Mouse (Mus musculus) A20 (cell line): ENCODE data around the gene 2410137M14Rik.

Source experiments
- DNase-seq: peaks from one replicate; pipeline ENCODE4 v3.0.0-alpha.2; 2011; ENCODE audit warnings: low read depth, low spot score

The 2410137M14Rik gene

DNA sequence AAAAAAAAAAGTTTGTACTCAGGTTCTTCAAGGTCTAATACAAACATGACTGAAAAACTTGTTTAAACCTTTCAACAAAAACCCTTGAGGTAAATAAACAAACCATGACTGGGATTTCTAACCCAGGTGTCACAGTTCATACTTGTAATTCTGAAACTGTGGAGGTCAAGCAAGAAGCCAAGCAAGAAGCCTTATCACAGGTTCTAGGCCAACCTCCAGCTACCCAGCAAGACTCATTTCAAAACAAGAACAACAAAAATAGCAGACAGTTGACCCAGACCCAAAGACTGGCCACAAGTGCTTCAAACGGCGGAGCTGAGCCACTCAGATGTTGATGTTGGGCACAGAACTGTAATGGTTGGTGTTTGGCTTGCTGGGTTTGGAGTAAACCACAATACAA, 13.5 kb upstream of the 2410137M14Rik start:
- DNase-seq: peak; percentile 86

DNA sequence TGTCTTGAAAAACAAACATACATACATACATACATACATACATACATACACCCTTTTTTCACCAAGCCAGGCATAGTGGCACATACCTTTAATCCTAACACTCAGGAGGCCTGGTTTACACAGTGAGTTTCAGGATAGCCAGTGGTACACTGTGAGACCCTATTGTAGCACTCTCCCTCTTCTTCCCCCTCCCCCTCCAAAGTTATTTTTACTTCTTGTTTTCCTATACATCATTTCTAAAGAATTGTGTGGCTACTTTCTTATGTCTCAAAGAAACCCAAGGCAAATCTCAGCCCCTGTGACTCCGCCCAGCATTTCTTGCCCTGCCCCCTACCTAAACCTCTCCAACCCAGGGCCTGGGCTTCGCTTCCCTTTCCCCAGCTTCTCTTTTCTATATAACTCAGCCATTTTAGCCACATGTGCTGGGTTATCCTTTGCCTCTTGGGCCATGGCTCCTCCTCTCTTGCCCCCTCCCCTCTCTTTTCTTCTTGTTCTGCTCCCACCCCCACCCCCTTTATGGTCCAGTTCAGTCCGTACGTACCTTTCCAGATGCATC, 12.8 kb upstream of the 2410137M14Rik start:
- DNase-seq: peak; percentile 90

DNA sequence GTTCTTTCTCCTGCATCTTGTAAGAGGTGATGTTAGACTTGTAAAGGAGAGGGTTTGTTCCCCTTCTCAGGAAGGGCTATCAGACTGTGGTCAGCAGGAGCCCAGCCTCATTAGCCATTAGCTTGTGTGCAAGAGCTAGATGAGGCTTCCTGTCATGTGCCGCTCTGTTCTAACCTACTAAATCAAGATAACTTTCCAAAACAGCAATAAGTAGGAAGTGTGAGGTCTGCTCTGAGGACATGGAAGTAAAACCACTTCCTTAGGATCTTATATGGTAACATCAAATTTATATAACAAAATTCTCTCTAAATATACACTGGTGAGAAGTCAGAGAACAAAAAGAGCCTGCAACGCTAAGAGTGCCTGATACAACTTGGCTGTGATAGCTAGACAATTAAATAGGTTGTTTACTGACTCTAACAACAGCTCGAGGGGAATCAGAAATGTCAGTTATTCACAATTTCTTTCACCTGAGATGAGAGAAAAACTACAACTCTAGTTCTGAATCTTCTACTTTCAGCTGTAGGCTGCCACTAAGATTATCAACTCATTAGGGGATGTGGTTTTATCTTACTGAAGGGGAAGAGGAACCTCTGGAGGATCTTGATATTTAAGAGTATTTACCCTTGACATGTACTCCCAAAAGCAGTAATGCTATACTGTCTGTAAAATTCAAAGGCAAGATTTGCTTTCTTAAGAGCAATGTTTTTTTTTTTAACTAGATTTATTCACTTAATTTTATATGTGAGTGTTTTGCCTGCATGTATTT, 11.5 kb upstream of the 2410137M14Rik start:
- DNase-seq: peak; percentile 54

- peak; percentile 29 for DNase-seq
Measured at GRCm38 (mm10) chr17:36990630-36991029, 9.6 kb upstream of the 2410137M14Rik start.

GRCm38 (mm10) chr17:36989437-36989836, 8.4 kb upstream of the 2410137M14Rik start, which contains the start of gene H2-M5:
Gene H2-M5, minus strand, starts transcription at chr17:36989537.
- no peak for DNase-seq

- no peak for DNase-seq
Measured at GRCm38 (mm10) chr17:36988475-36988874, 7.4 kb upstream of the 2410137M14Rik start.

- DNase-seq: no peak
Measured at GRCm38 (mm10) chr17:36982253-36983155, 1.5 kb upstream of the 2410137M14Rik start.

DNA sequence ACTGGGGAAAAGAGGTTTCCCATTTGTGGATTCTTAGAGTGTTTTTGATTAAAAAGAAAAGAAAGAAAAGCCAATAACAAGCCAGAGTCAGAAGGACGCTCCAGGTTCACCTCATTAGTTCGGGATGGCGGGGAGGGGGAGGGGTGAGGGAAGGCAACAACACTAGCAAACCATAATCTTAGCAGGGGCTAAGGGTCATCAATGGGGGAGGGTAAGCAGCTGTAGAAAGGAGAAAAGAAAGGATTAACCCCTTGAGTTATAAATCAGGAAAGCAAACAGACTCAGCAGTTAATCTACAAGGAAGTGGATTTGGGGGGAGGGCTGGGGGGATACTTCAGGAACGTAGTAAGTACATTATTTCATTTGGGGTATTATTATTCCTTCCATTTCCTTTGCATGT, 808 bp upstream of the 2410137M14Rik start:
- DNase-seq: no peak

DNA sequence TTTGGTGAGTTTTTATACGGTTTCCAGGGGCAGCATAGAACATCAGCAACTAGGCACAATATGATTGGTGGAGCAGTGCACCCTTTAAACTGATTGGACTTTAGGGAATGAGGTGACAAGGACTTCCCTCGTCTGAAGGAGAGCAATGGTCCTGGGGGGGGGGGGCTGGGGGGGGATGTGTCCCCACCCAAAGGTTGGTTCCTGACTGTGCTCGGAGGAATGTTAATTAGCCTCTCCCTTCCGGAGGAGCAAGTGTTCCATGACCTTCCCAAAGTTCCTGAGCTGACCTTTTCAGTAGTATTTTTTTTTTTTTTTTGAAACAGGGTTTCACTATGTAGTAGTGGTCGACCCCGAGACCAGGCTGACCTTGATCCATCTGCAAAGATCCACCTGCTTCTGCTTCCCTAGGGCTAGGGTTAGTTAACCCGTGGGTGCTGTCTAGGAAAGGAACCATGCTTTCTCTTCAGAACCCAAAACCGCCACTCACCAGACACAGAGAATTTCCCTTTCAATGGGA, 7.7 kb downstream of the 2410137M14Rik start:
- DNase-seq: no peak

GRCm38 (mm10) chr17:36972791-36973190, 8.2 kb downstream of the 2410137M14Rik start:
- DNase-seq: no peak

DNA sequence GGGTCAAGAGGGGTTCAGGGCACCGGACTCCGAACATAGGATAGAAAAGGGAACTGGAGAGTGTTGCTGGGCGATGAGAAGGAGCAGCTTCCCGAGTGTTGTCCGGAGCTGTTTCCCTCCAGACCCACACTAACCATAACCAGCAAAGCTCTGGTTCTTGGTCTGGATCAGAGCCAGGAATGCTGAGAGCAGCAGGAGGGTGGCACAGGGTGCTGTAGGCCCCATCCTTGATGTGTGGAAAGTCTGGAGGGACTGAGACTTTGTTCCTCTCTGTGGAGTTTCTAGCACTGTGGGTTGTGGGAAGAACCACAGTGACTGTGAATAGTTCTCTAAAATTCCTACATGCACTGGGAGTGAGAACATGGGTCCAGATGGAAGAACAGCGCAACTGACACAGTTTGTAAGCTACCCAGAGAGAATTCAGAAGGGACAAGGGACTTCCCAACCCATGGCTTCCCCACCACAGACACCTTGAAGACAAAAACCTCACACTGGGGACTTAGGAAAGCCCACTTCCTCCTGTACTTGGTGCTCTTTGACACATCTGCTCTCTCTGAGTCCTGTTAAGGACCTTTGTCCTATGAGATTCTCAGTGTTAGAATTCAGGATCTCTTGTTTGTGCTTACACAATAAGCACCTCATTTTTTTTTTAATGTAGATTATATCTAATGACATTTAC, 9.7 kb downstream of the 2410137M14Rik start:
- peak; percentile 22 for DNase-seq

GRCm38 (mm10) chr17:36970316-36970890, 10.6 kb downstream of the 2410137M14Rik start:
- no peak for DNase-seq

GRCm38 (mm10) chr17:36966875-36967274, 14.2 kb downstream of the 2410137M14Rik start:
- peak; percentile 15 for DNase-seq

GRCm38 (mm10) chr17:36961125-36961524, 19.9 kb downstream of the 2410137M14Rik start:
- DNase-seq: no peak

DNA sequence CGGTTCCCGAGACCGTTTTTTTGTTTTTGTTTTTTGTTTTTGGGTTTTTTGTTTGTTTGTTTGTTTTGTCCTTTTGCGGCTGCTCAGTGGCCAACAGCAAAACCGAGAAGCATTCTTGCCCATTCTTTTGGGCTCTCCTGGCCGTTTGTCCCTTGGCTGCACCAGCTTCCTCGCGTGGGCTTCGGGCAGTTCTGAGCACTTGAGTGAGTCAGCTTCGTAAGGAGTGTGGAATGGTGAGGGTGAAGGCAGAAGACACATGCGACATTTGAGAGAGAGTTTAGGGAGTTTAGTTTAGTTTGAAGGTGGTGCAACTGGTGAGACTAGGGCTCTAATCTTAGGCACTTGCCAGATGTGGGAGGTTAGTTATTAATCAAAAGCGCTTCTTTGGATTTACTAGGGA, 22.2 kb downstream of the 2410137M14Rik start:
- no peak for DNase-seq

DNA sequence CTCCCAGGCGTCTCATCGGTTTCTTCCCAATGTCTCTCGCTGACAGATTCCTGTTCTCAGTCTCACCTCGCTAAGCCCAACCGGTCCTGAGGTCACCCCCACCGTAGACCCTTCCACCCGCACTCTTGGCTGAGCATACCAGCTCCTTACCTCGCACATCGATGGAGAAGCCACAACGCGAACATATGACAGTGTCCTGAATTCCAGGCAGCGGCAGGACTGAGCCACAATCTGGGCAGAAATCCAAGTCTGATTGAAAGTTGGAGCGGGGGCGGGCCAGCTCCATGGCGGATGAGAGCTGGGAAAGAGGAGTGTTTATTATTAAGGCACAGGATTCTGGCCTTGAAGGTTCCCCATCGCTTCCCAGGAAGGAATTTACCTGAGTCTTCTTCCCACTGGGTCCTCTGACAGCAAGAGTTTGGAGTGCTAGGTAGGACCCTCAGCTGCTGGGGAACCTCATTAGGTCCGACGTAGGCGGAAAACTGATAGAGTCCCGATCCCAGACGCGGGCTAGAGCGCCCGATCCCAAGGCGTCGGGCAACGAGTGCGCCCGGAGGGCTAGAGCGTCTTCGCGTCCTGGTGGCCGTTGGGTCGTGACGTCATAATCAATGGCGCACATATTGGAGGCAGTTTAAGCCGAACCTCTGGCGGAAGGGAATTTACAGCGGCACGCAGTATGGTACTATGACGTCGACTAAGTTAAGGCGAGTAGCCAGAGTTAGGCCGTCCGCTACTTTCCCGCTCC, 22.9 kb downstream of the 2410137M14Rik start, which contains the start of the genes Znrd1 and Znrd1as:
Znrd1 (minus strand) TSS at position 561 of the 745 bp plus-strand sequence.
Znrd1as (plus strand) TSS at position 594 of the 745 bp plus-strand sequence.
- peak; percentile 96 for DNase-seq

DNA sequence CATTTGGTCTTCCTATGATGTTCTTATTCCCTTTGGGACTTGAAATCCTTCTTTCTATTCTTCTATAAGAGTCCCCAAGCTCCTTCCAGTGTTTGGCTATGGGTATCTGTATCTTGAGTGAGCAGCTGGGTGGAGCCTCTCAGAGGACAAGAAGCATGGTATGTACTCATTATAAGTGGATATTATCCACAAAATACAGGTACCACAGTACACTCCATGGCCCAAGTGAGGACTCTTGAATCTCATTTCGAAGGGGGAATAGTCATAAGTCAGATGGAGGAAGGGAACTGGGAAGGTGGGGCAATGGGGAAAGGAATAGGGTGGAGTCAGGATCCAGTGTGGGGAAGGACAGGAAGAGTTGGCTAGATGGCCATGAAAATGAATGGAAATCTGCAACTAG, 28.0 kb downstream of the 2410137M14Rik start:
- DNase-seq: no peak

GRCm38 (mm10) chr17:36952631-36953030, 28.4 kb downstream of the 2410137M14Rik start:
- no peak for DNase-seq

DNA sequence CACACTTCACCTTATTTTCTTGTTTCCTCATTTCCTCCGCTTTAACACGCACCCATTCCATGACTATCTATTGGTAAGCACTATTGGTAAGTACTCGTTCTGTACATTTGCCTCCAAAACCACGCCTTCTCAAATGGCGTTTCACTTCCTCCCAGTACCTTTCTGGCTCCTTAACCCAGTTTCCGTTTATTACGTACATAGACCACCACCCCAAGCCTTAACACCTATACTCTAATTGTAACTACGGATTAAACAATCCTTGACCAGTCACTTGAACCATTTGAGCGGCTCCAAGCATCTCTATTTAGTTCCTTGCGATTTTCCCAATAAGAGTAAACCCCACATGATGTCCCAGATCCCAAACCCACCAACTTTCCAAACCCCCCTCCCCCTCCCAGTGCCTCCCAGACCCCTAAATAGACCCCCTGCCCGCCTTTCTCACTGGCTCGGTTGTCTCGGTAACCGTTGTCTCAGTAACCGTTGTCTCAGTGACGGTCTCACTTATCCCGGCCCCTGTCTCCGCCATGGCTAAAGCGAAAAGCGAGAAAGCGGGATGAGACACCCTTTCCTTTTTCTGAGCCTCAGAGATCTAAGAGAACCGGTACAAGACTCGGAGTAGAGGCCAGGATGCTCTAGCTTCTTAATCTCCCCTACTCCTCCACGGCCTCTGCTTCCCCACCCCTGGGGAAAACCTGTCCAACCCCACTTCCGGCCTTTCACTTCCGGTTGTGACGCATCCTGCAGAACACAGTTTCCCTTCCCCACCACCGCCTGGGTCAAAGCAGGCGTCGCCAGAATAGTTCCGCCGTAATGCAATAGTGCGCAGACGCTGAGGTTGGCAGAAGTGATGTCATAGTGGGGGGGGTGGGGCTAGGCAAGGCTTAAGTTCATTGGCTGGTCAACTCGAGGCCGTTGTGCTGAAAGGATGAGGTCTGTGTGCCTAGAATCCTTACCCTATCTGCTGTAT, 29.8 kb downstream of the 2410137M14Rik start, which contains the start of gene Ppp1r11:
Ppp1r11 (minus strand) TSS at position 761 of the 967 bp plus-strand sequence.
- peak; percentile 99 for DNase-seq
